Mouse (Mus musculus): Measurements from ENCODE around the gene Capza2.
A peak's percentile ranks its signal among the peaks of the same experiment; 100 is the strongest.
"Not testable (repeated sequence)": the region's sequence is repeated elsewhere in the genome, so short reads cannot be mapped to it uniquely, and the experiment has no call there.

The Capza2 gene

DNA sequence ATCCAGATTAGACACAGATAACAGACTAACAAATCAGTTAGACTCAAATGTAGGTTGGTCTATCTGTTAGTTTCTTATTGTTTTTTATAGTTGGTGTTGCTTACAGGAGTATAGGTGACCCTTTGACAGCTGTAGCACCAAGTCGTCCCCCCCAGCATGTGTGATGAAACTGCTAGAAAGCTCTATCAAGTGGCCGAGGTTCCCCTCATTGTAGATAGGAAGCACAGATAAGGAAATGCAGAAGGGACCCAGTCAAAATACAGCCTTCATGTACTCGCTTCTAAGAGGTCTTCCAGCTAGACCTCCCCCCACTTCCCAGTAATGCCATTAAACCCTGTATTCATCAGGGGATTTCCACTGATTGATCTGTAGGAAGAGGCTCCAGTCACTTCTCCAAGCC is 6.7 kb downstream of the Capza2 start:
- DNase-seq = no peak

DNA sequence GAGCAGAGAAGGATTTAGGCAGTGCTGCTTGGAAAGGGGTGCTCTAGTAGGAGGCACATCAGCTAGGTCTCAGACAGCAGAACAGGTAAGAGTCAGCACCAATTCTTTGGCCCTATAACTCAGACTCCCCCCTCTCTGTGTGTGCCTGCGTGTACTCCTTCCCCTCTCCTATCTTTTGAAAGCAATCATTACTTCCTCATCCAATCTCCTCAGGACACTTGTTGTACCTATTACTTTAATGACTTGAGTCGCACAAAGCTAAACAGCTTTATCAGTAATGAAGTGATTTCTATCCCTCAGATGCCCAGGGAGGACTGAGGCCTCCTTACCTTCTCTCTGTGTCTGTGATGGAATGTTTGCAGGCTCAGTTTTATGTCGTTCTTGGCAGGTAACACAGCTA is 10.1 kb downstream of the Capza2 start:
- DNase-seq = no peak

DNA sequence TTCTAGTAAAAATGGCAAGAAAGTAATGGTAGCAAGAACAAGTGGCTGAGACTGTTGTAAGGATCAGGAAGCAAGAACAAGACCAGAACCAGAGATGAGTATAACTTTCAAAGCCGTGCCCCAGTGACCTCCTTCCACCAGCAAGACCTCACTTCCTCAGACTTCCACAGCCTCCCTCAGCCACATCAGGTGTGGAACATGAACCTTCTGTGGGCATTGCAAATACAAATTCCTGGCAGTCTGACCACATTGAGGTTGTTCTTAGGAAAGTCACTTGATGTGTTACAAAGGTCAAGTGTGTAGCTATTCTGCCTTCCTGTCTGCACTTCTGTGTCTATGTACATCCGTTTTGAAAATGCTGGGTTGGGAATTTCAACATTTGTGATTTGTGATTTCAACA is 16.1 kb downstream of the Capza2 start:
- no peak for DNase-seq

DNA sequence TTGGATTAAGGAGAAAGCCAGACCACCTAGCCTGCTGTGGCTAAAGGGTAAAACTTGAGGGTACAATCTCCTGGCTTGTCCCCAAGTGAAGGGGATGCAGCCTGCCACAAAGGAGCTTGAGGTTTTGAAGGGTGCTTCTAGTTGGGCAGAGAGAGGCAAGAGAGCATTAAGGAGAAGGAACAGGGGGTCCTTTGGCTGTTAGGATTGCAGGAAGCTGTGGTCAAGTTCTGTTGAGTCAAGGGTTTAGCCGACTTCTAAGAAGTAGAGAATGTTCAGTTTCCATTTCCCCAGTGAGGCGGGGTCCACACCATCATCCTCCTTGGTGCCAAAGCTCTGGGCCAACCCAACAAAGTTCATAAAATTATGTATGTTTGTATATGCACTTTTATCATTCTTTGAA is 19.0 kb downstream of the Capza2 start:
- DNase-seq = no peak

DNA sequence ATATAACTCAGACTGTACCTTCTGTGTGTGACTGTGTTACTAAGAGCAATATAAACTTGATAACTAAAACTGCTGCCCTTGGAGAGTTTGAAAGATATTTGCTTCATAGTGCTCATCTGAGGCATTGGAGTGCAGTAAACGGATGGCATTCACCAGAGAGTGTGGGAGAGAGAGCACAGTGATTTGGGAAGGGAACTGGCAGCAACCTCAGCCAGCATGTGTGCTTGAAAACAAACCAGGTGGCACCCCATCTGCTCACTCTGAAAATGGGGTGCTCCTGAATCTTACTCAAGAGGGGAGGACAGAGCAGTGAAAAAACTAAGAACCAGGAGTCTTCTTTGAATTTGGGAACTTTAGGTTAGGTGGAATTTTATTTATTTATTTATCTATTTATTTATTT is 21.3 kb downstream of the Capza2 start:
- DNase-seq = no peak

DNA sequence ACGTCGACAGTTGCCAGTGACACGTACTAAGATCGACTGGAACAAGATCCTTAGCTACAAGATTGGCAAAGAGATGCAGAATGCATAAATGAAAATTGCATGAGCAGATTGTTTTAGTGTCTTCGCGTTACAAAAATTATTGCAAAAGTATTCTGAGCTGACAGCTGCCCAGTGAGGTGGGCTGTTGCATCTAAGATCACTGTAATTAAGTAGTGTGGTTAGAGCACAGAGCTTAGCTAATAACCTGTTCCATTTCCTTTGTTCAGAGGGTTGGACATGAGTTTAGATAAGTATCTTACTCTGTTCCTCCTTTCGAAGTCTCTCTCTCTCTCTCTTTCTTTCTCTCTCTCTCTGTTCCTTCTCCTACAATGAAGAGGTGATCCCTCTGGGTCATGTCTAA is 29.3 kb downstream of the Capza2 start:
- no peak for DNase-seq

DNA sequence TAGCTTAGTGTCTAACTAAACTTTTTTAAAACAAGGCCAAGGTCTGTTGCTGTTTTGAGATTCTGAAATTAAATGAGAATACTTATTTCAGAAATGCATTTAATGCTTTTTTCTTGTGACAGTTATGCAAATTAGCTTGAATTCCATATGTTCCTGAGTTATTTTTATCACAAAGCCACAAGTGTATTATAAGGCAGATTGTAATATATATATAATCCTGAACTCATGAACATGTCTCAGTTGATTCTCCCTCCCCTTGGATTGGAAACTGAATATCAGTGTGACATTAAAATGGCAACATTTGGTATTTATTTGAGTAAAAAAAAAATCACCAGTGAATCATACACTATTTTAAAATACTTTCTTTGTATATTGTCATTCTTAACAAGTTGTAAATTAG is 30.0 kb downstream of the Capza2 start:
- no peak for DNase-seq

DNA sequence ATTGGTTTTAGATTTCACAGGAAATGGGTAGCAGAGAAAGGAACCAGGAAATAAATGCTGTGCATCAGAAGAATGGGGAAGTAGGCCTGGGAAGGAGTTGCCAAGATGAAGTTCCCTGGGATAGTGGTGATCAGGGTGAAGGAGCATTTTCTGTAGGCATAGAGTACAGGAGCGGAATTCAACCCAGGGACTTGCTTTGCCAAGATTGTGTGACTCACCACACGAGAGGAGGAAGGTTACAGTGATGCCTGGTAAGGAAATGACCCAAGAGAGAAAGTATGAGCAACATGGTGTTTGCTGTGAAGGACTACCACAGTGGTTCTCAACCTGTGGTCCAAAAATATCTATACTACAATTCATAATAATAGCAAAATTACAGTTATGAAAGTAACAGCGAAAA is 31.8 kb downstream of the Capza2 start:
- DNase-seq = no peak

DNA sequence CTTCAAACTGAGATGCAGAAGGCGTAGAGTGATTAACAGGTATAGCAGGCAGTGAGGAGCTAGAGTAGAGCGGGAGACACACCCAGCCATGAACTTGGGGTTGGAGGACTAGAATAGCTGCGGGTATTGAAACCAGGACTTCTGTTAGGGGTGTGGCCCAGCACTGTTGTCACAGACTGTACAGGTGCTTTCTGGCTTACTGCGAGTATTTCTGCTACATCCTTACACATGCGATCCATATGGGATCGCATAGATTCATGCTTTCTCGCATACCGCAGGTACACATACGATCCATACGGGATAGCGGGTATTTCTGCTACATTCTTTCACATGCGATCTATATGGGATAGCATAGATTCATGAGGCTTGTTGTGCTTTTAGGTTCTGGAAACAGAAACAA is 32.3 kb downstream of the Capza2 start:
- no peak for DNase-seq

DNA sequence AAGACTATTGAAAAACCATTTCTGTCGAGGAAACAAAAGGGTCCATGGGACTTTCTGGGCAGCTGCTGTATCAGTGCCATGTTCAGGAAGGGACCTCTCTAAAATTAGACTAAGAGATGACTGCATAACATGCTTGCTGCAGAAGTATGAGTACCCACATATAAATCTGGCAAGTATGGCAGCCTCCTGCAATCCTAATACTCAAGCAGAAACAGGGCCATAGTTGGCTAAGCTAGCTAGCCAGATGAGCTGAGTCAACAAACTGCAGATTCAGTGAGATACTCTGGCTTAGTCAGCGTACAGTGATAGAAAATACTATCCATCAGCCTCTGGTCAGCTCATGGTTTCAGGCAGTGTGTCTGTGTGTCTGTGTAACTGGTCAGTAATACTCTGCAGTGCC is 33.8 kb downstream of the Capza2 start:
- DNase-seq = no peak

DNA sequence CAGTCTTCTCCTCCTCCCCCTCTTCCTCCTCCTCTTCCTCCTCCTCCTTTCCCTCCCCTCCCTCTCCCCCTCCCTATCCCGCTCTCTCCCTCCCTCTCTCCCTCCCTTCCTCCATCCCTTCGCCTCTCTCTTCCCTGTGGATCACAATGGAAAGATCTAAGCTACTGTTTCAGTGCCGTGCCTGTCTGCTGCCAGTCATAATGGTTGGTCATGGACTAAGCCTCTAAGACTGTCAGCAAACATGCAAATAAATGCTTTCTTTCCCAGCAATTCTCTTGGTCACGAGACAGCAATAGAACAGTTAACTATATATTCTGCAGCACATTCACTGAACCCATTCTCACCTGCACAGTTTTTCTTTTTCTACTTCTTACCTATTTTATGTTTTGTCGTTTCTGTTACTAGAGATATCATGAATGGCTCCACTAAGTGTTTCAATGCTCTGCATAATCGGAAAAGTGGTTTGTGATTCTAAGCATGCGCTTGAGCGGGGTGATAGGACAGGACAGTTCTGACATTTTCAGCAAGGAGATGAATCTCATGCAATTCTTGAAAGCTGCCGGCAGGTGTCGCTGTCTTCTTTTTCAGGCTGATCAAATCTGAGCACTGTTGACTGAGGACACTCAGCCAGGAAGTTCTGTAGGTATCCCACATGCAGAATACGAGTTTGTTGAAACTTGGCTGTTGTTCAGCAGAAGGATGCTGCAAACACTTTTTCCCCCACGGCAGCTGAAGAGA is 39.2 kb downstream of the Capza2 start:
- DNase-seq = peak; percentile 77

DNA sequence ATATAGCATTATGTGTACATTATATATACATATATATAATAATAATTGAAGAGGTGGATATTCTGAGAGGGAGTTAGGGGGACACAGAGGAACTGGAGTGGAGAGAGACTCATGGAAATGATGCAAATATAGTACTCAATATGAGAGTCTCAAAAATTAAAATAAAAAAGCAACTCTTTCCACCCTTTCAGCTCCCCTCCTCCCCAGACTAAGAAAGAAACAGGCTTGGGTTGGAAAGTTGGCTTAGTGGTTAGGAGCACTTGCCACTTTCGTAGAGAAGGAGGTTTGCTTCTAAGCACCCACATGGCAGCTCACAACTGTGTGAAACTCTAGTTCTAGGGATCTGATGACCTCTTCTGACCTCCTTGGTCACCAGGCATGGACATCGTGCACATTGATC is 41.0 kb downstream of the Capza2 start:
- DNase-seq = no peak

DNA sequence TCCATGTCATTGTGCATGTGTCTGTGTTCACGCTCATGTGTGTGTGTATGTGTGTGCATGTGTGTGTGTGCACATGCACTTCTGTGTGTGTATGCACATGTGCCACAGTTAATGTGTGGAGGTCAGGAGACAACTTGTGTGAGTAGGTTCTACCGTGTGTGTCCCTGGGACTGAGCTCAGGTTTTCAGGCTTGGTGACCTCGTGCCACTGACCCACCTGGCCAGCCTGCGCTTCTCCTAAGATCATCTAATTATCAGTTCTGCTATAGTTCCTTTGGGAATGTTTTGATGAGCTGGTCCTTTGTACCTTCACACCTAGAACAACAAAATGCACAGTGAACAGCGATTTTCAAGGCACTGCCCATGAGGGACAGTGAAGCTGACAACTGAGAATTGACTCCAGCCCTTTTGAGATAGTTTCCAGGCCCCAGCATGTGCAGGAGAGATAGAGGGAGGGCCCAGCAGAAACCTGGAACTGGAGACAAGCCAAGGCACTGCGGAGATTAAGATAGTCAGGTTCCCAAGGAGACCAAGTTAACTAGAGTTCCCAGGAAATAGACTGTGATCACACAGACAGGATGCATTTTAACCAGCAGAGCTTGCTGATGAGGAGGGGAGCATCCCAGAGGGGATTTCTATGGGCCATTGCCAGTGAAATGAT is 44.4 kb downstream of the Capza2 start:
- peak; percentile 48 for DNase-seq

DNA sequence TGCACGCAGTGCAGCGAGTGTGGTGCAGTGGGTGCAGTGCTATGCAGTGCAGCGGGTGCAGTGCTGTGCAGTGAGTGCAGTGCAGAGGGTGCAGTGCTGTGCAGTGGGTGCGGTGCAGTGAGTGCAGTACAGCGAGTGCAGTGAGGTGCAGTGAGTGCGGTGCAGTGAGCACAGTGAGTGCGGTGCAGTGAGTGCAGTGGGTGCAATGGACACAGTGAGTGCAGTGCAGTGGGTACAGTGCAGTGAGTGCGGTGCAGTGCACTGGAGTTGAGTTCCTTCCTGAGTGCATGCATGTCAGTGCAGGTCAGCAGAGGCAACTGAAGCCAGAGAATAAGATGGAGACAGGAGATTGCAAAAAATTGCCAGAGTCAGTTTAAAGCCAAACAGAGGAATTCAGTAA is 45.8 kb downstream of the Capza2 start:
- DNase-seq = no peak

DNA sequence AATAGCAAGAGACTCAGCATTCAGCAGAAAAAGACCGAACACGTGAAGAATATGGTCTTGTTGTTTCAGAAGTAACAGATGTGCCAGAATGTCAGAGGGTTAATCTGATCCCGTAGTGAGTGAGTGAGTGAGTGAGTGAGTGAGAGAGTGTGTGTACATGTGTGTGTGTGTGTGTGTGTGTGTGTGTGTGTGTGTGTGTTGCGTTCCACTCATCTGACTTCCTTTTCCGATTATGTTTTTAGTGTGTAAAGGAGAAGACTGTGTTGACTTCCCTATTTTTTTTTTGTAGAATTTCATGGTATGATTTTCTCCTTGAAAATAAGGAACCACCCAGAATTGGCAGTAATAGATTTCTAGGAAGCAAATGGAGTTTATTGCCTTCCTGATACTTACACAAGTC is 52.6 kb downstream of the Capza2 start:
- no peak for DNase-seq

DNA sequence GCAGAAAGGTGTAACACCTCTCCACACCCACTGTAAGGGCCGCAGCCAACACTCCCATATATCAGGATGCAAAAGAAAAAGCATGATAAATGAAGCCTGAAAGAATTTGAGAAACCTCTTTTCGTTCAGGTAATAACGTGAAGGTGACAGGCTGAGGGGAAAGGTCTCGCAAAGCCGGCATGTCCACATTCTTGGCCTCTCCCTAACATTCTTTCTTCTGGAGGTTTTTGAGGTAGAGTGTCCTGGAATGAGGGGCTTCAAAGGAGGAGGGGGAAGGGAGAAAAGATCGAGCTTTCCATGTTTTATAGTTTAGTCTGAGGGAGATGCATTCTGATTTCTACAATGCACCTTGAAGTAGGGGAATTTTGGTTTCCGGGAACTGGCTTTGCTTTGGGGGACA is 56.6 kb downstream of the Capza2 start, which contains the start of gene St7:
Gene St7 (plus strand): TSS at position 287 of the 400 bp plus-strand sequence.
- no peak for DNase-seq

DNA sequence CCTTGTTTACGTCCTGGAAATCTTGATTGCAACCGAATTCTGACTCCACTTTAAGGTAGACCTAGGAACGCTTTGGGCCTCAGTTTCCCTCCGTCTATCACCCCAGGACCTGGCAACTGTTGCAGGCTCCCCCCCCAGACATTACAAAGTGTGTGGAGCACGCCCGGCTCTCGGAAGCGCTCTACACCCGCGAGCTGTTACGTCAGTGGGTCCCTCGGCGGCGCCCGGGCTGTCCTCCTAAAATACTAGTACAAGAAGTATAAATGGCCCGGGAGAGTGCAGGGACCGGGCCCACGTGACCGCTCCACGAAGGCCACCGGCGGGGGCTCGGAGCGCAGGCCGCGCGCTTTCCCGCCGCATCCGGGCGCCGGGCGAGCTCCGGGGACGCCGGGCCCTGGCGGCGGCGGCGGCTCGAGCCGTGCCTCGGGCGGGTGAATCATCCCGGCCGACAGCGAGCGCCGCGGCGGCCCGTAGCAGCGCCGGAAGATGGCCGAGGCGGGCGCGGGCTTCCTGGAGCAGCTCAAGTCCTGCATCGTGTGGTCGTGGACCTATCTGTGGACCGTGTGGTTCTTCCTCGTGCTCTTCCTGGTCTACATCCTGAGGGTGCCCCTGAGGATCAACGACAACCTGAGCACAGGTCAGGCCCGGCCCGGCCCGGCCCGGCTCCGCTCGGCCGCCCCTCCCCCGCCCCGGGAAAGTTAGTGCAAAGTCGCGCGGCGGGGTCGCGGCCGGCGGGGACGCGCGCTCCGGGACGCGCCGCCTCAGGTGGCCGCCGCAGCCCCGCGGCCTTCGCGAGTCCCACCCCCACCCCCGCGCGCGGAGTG is 57.9 kb downstream of the Capza2 start:
- peak; percentile 77 for DNase-seq

DNA sequence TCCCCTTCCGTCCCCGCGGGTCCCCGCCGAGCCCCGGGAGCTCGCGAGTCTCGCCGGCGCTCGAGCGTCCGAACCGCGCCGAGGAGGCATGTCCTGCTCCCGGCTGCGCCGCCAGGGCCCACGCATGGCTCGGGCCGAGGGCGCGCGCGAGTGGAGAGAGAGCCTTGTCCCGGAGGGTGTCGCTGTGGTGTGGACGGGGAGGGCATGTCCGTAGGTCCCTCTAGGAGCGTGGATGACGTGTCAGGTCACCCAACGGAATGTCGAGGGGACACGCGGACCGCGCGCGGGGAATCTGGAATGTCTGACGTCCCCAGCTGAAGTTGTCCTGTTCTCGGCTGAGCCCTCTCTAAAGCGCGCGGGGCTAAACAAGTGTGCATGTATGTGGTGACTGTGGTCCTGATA is 58.5 kb downstream of the Capza2 start:
- DNase-seq = peak; percentile 61

DNA sequence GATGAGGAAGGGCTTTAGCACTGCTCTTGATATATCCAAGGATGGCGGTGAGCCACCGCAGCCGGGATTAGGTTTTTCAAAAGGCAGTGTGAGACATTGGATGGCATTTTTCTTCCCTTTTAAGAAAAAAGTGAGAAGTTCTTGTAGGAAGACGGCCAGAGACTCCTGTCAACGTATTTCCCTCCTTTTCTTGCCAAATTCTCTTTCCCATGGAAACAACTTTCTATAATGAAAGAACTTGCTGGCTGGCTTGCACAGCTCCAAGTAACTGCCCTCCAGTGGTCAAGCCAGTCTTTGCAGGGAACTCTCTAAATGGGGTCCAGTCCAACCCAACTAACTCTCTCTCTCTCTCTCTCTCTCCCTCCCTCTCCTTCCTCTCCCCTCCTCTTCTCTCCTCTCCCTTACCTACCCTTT is 60.3 kb downstream of the Capza2 start:
- DNase-seq = peak; percentile 49

DNA sequence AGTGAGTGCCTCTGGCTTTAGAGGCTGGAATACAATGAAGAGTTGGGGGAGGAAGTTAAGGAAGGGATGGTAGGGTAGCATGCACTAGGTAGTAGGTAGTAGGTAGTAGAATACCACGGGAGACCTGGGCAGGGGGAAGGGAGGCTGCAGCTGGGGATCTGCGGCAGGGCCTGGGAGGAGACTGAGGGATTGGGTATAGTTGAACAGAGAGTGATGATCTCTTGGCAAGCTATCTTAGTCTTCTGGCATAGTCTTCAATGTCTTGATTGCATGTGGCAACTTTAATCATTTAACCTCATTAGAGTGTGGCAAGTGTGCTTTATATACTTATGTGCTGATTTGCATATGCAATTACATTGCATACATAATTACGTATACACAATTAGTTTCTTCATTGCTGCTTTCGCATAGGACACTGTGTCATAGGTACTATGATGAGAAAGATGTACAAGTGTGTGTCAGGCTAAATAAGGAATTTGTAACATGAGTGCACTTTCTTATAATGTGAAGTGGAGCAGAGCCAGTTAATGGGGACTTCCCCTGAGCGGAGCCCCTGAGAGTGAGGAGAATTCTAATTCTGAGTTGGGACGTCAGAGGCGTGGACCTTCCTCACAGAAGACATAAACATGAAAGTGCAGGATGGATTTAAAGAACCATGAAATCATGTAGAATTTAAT is 65.0 kb downstream of the Capza2 start:
- no peak for DNase-seq

DNA sequence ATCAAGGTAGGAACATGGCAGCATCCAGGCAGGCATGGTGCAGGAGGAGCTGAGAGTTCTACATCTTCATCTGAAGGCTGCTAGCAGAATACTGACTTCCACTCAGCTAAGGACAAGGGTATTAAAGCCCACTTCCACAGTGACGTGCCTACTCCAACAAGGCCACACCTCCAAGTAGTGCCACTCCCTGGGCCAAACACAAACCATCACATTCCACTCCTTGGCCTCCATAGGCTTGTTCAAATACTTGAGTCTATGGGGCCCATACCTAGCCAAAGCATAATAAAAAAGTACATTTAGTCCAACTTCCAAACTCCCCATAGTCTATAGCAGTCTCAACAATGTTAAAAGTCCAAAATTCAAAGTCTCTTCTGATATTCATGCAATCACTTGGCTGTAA is 68.0 kb downstream of the Capza2 start:
- DNase-seq = not testable (repeated sequence)

DNA sequence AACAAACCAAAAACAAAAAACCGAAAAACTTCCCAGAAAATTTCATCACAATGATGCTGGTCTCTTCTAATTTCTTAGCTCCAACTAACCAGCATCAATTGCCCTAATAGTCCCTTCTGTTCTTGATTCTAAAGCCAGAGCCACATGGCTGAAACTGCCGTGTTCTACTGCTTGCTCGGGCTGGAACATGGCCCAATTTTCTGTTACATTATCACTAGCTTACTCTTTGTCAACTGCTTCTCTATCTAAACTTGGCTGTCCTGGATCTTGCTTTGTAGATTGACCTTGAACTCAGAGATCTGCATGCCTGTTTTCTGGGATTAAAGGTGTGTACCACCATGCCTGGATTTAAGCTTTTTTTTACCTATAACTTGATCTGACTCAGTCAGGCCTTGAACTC is 69.9 kb downstream of the Capza2 start:
- DNase-seq = no peak

All from liver (tissue).